Mouse (Mus musculus) hindbrain, embryonic 11.5 days (tissue): ENCODE data around the gene Ddx5. TPM values are rescaled to one million over a fixed set of nuclear protein-coding genes. Genes with fewer than 3 reads are reported as not detected.
"Not testable (repeated sequence)": the region's sequence is repeated elsewhere in the genome, so short reads cannot be mapped to it uniquely, and the experiment has no call there.

ENCODE experiments used
- ATAC-seq: fragments of 200-750 bp; cut with Nextera tagmentation; 2 replicates; pipeline ENCODE4 v1.8.0; 2017; ENCODE audit warnings: mild to moderate bottlenecking, moderate TSS enrichment, moderate library complexity; ENCODE audit not compliant: low FRiP score
- DNase-seq: peaks from one replicate; pipeline ENCODE4 v3.0.0-alpha.2; 2015; ENCODE audit warnings: low spot score
- H3K27ac ChIP-seq: fragments of 300-500 bp; sonication (generic); 2 replicates; pipeline ENCODE4 v1.5.1; 2014; ENCODE audit warnings: mild to moderate bottlenecking, low read depth, low read length
- H3K27me3 ChIP-seq: fragments of 300-500 bp; sonication (generic); 2 replicates; pipeline ENCODE4 v1.6.1; 2014; ENCODE audit warnings: mild to moderate bottlenecking, low read length, moderate library complexity, mixed read lengths; ENCODE audit not compliant: control insufficient read depth, insufficient read depth
- H3K36me3 ChIP-seq: fragments of 300-500 bp; sonication (generic); 2 replicates; pipeline ENCODE4 v1.6.1; 2014; ENCODE audit warnings: mild to moderate bottlenecking, low read length, moderate library complexity, mixed read lengths; ENCODE audit not compliant: control insufficient read depth, insufficient read depth
- H3K4me1 ChIP-seq: fragments of 300-500 bp; sonication (generic); replicated peaks from 2 replicates; pipeline ENCODE4 v1.6.1; 2014; ENCODE audit warnings: low read length, mixed read lengths; ENCODE audit not compliant: control insufficient read depth, insufficient read depth
- H3K4me2 ChIP-seq: fragments of 300-500 bp; sonication (generic); replicated peaks from 2 replicates; pipeline ENCODE4 v1.6.1; 2014; ENCODE audit warnings: mild to moderate bottlenecking, low read depth, low read length
- H3K4me3 ChIP-seq: fragments of 300-500 bp; sonication (generic); 2 replicates; pipeline ENCODE4 v1.5.1; 2014; ENCODE audit warnings: low read depth, low read length
- H3K9ac ChIP-seq: fragments of 300-500 bp; sonication (generic); 2 replicates; pipeline ENCODE4 v1.6.1; 2014; ENCODE audit warnings: low read depth, low read length
- H3K9me3 ChIP-seq: fragments of 300-500 bp; sonication (generic); 2 replicates; pipeline ENCODE4 v1.6.1; 2016; ENCODE audit warnings: low read length; ENCODE audit not compliant: control insufficient read depth
- WGBS: fragments of 180-500 bp; shearing (Covaris S2); extraction: QIAGEN DNeasy Blood & Tissue Kit; methylation state at CpG from one replicate; pipeline ENCODE4 v1.1.7; 2014; 5-methylcytosine and 5-hydroxymethylcytosine counted together
- polyA plus RNA-seq: library from polyadenylated mRNA; unstranded; fragments of >200 nt; fragmentation: Nextera tagmentation; extraction: Ambion mirVana; gene quantifications from 2 replicates; pipeline ENCODE4 v1.2.1, GENCODE M21; 2014

Ddx5 gene
- polyA plus RNA-seq, 1 experiment from 2014 or later: 600 TPM

DNA sequence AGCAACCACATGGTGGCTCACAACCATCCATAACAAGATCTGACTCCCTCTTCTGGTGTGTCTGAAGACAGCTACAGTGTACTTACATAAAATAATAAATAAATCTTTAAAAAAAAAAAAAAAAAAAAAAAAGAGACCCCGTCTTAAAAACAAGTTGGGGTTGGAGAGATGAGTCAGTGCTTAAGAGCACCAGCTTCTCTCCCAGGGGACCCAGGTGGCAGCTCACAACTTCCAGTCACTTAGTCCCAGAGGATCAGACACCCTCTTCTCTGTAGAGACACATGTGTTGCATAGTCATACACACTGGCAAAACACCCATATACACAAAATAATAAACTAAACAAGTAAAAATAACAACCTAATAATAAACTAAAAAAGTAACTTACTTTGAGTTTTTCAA, 18.5 kb upstream of the Ddx5 start:
- DNase-seq, H3K4me3 ChIP-seq, H3K27ac ChIP-seq, H3K4me2 ChIP-seq, H3K36me3 ChIP-seq, ATAC-seq, H3K9me3 ChIP-seq, H3K9ac ChIP-seq, H3K4me1 ChIP-seq, H3K27me3 ChIP-seq: not testable (repeated sequence)
- WGBS: 79% methylated on average over 1 of the region's 1 CpGs

DNA sequence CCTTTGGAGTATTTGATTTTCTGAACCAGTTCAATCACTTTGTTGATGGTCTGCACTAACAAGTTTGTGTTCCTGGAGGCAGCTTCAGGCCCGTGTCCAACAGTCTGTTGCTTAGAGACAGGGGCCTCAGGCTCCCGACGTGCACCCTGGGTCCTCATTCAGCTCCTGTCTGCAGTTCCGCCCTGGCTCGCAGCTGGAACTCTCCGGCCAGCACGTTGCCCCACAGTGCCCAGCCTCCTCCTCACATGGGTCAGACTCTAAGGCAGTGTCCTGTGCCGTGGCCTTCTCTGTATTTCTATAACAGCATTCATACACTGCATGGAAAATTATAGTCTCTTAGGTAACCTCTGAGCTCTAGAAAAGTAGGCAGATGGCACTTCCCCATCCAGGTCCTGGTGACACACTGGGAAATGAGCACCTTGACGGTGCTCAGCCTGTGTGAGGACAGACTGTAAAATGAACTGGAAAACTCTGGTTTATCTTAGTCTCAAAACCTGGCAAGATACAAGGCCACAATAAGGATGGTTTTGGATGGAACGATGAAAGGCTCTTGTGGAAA, 13.2 kb upstream of the Ddx5 start:
- H3K9me3 ChIP-seq: no peaks in the 10 kb centered on the region
- H3K27ac ChIP-seq: no peak overlapping the region
- no peaks in the 10 kb centered on the region for H3K27me3 ChIP-seq
- 85% methylated on average over 10 of the region's 10 CpGs for WGBS
- H3K9ac ChIP-seq: no peak overlapping the region
- H3K4me1 ChIP-seq: no peaks in the 10 kb centered on the region
- no peak overlapping the region for H3K4me2 ChIP-seq
- peaks cover 9% of the 10 kb centered on the region for H3K36me3 ChIP-seq
- ATAC-seq: no peak
- no peak for DNase-seq
- no peak overlapping the region for H3K4me3 ChIP-seq

DNA sequence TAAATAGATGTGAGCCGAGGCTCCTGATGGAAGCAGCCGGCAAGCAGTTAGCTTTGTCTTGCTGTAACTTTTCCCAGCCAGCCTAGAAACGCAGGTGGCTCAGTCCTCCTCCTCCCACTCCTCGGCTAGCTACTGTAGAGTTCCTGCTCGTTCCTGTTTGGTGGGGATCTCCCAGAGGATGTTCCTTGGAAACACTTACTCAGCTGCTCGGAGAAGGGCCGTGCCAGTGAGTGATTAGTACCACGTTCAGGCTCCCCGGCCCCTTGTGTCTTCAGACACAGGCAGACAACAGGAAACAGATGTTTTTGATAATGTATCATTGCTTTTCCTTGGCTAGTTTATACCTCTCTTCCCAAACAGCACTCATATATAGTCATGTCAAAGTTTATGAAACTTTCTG, 6.7 kb upstream of the Ddx5 start:
- H3K27ac ChIP-seq: no peak overlapping the region
- H3K9me3 ChIP-seq: no peaks in the 10 kb centered on the region
- H3K4me3 ChIP-seq: no peak overlapping the region
- no peak overlapping the region for H3K9ac ChIP-seq
- no peaks in the 10 kb centered on the region for H3K27me3 ChIP-seq
- H3K4me1 ChIP-seq: no peaks in the 10 kb centered on the region
- H3K36me3 ChIP-seq: peaks cover 6% of the 10 kb centered on the region
- DNase-seq (no peak), ATAC-seq (no peak)
- no peak overlapping the region for H3K4me2 ChIP-seq
- WGBS: 67% methylated on average over 9 of the region's 9 CpGs

DNA sequence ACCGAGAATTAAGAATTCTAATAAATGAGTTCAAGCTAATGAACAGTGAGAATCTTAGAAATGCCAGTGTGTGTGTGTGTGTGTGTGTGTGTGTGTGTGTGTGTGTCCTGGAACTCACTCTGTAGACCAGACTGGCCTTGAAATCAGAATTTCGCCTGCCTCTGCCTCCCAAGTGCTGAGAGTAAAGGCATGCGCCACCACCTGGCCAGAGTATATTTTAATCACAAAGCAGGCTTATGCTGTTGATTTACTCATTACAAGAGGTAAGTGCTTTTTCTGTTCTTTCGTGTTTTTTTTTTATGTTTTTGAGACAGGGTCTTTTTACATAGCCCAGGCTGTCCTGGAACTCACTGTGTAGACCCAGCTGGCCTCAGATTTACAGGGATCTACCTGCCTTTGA, 4.9 kb upstream of the Ddx5 start:
- Histone ChIP-seq H3K27me3 (no peaks in the 10 kb centered on the region), H3K27ac (no peak overlapping the region), H3K36me3 (peaks cover 6% of the 10 kb centered on the region), H3K4me2 (no peak overlapping the region), H3K9ac (no peak overlapping the region), H3K4me3 (no peak overlapping the region), H3K4me1 (no peaks in the 10 kb centered on the region), H3K9me3 (no peaks in the 10 kb centered on the region)
- no peak for ATAC-seq
- DNase-seq: no peak
- WGBS: 76% methylated on average over 4 of the region's 4 CpGs

DNA sequence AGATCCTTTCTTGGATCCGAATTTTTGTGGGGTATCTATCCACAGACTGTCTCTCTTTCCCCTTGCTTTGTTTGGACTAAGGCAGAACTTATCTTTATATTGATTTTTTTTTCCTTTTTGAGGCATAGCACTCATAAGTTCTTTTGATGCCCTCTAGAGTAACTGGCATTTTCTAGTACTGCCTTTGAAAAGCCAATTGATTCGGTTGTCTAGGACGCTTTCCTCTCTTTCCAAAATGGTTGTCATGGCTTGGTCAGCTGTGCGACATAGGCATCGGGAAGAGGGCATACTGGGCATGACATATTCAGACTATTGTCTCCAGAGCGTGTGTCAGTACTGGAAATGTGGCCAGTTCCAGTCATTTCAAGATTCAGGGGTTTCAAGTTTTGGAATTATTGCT, 664 bp upstream of the Ddx5 start:
- WGBS: 1% methylated on average over 6 of the region's 6 CpGs
- ATAC-seq (no peak), DNase-seq (peak; percentile 61)
- Histone ChIP-seq H3K4me2 (peak overlapping the region; percentile 62), H3K9ac (peak overlapping the region; percentile 100), H3K36me3 (peaks cover 5% of the 10 kb centered on the region; the same call in 1 of the 2 replicates), H3K27ac (peak overlapping the region; percentile 98), H3K4me3 (peak overlapping the region; percentile 98), H3K9me3 (no peaks in the 10 kb centered on the region), H3K4me1 (0 out of 2 replicates have a peak, but pooled peaks cover 2% of the 10 kb centered on the region), H3K27me3 (no peaks in the 10 kb centered on the region)

DNA sequence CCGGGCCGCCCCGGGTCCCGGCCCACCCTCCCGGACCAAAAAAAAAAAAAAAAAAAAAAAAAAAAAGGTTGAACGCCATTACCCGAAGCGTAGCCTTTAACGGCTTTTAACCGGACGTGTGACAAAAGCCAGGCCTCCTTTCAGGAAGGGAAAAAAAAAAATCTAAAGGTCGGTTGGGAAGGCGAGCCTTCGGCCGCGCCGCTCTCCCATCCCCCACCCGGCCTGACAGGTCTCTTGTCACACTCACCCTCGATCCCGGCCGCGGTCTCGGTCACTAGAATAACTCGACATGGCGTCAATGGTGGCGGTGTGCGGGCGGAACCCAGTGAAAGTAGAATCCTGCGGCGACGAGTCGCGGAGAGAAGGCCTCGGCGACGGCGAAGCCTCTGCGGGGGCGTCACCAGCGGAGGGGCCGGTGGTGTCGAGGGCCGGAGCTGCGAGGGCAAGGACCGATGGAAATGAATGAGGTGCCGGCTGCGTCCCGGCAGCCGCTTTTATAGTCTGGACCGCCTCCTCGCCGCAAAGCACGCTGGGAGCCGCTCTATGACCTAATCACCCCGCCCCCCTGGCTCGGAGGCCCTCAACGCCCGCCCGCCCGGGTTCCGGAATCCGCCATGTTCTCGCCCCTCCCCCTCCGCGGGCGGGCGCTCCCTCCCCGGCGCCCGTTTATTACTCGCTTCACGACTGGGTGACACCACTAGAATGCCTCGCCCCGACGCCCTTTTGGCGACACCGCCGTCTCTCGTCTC, 785 bp downstream of the Ddx5 start:
- H3K9me3 ChIP-seq: no peaks in the 10 kb centered on the region
- H3K9ac ChIP-seq: peak overlapping the region; percentile 100
- H3K4me1 ChIP-seq: 0 out of 2 replicates have a peak, but pooled peaks cover 2% of the 10 kb centered on the region
- H3K4me2 ChIP-seq: peak overlapping the region; percentile 62
- peak overlapping the region; percentile 98 for H3K4me3 ChIP-seq
- ATAC-seq (peak; percentile 86), DNase-seq (peak; percentile 99)
- peaks cover 9% of the 10 kb centered on the region for H3K36me3 ChIP-seq
- under 1% methylated on average over 66 of the region's 79 CpGs for WGBS
- peak overlapping the region; percentile 98 for H3K27ac ChIP-seq
- H3K27me3 ChIP-seq: no peaks in the 10 kb centered on the region

DNA sequence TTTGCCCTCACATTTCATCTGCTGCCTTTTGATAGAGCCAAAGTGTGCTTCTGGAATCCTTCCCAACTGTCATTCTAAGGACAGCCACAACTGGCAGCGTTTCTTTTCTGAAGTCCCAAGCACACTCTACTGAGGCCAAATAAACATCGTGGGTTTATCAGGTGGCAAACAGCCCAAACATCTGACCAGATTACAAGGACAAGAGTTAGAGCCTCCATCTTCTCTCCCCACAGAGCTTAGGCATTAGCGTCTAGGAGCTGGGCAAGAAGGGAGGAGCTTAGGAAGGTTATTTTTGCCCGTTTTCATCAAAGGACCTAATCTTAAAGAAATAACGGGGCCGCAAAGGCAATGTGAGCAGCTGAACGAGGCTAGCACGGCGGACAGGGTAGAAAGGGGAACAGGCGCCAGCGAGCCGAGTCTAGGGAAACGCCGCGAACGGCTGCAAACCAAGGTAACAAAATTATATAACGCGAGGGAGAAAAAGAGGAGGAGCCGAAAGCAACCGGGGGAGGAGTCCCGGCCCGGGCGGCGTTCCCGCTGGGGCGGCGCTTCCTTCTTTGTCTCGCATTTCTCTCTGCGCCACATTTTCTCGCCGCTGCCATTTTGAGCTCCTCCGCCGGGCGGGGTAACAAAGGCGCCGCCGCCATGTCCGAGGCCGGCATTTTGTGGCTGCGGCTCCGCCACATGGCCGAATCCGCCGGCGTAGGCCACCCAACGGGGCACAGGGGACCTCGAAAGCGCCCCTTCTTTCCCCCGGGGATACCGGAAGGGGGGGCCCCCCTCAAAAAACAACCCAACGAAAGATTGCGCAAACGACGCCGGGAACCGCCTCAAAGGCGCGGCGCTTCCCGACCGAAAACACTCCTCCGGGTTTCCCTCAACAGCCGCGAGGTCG, 1.6 kb downstream of the Ddx5 start:
- DNase-seq (peak; percentile 85), ATAC-seq (no peak)
- Histone ChIP-seq H3K27me3 (no peaks in the 10 kb centered on the region), H3K4me1 (0 out of 2 replicates have a peak, but pooled peaks cover 2% of the 10 kb centered on the region), H3K9me3 (no peaks in the 10 kb centered on the region), H3K4me2 (peak overlapping the region; percentile 45), H3K36me3 (peaks cover 12% of the 10 kb centered on the region), H3K9ac (peak overlapping the region; percentile 100), H3K27ac (peak overlapping the region; percentile 98), H3K4me3 (peak overlapping the region; percentile 98)
- WGBS: under 1% methylated on average over 65 of the region's 65 CpGs

DNA sequence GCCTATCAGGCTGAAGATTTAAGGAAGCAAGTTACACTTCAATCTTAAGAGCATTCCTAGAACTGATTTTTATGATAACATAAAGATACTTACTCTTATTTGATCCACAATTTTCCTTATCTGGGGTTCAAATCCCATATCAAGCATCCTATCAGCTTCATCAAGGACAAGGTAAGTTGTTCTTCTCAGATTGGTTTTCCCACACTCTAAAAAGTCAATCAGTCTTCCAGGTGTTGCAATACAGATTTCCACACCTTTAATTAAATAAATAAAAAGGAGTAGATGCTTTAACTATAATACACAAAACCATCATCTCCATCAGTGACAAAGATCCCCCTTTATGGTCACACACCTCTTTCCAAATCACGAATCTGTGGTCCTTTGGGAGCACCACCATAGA, 3.9 kb downstream of the Ddx5 start:
- no peak for DNase-seq
- Histone ChIP-seq H3K9ac (no peak overlapping the region), H3K27me3 (no peaks in the 10 kb centered on the region), H3K27ac (no peak overlapping the region), H3K4me1 (0 out of 2 replicates have a peak, but pooled peaks cover 2% of the 10 kb centered on the region), H3K4me2 (no peak overlapping the region), H3K36me3 (peaks cover 12% of the 10 kb centered on the region), H3K4me3 (no peak overlapping the region), H3K9me3 (no peaks in the 10 kb centered on the region)
- ATAC-seq: no peak
- WGBS: 89% methylated on average over 1 of the region's 1 CpGs
